Mouse (Mus musculus): ENCODE results near the gene Gpr155. TPM values are rescaled to one million over a fixed set of nuclear protein-coding genes. Genes with fewer than 3 reads are reported as not detected.

The Gpr155 gene
- total RNA-seq, 2 experiments from 2014 or later = 58.1 to 65.6 TPM

DNA sequence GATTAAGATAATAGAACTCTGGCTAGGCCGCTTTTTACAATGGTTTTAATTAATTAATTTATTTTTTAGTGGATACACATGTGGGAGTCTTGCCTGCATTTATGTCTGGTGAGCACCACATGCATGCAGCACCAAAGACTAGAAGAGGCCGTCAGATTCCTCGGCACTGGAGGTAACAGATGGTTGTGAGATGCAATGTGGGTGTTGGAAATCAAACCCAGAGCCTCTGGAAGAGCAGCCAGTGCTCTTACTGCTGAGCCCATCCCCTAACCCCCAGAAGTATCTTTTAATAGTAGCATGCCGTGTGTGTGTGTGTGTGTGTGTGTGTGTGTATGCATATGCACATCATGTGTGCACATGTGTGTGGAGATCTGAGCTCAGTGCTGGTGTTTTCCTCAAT is 41.2 kb downstream of the Gpr155 start:
- H3K27ac ChIP-seq = peak overlapping the region; percentile 90
- no peak overlapping the region for H3K4me3 ChIP-seq
- DNase-seq (ENCODE audit: low spot score in 2 of 2) = peak; percentile 38 to 48
- no peak for TF ChIP-seq CTCF (conservative IDR thresholded peaks at IDR 0.05)

DNA sequence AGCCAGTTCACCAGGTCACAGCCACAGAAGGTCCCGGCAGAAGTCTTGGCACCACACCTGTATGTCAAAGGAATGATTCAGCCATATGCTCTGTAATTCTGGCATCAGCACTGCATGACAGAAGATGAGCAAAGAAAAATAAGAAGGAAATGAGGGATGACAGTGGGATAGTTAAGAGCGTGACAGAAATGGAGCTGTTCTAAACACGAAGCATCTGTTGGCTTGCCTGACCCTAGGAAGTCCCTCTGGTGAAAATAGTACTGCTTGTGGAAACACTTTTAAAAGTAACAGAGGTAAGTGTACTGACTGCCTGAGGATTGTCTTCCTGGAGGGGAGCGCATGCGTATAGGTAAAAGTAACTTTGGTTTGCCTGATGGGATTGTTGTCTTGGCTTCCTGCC is 42.7 kb downstream of the Gpr155 start:
- DNase-seq (ENCODE audit: low spot score in 2 of 2) = no peak
- H3K4me3 ChIP-seq = no peak overlapping the region
- no peak for TF ChIP-seq CTCF (conservative IDR thresholded peaks at IDR 0.05)
- peak overlapping the region; percentile 44 for H3K27ac ChIP-seq

GRCm38 (mm10) chr2:73338415-73338814 is 48.0 kb downstream of the Gpr155 start:
- DNase-seq (ENCODE audit: low spot score in 2 of 2) = no peak
- TF ChIP-seq CTCF (conservative IDR thresholded peaks at IDR 0.05) = no peak
- H3K4me3 ChIP-seq = no peak overlapping the region
- no peak overlapping the region for H3K27ac ChIP-seq

GRCm38 (mm10) chr2:73335949-73336348 is 50.4 kb downstream of the Gpr155 start:
- no peak overlapping the region for H3K4me3 ChIP-seq
- no peak for TF ChIP-seq CTCF (conservative IDR thresholded peaks at IDR 0.05)
- no peak for DNase-seq (ENCODE audit: low spot score in 2 of 2)
- H3K27ac ChIP-seq = no peak overlapping the region

- DNase-seq (ENCODE audit: low spot score in 2 of 2) = no peak
- Histone ChIP-seq H3K4me3 (no peak overlapping the region), H3K27ac (no peak overlapping the region)
- TF ChIP-seq CTCF (conservative IDR thresholded peaks at IDR 0.05) = no peak
Observed at GRCm38 (mm10) chr2:73325871-73326270, 60.5 kb downstream of the Gpr155 start.

- no peak for DNase-seq (ENCODE audit: low spot score in 2 of 2)
- TF ChIP-seq CTCF (conservative IDR thresholded peaks at IDR 0.05) = no peak
- no peak overlapping the region for H3K4me3 ChIP-seq
- H3K27ac ChIP-seq = no peak overlapping the region
Observed at GRCm38 (mm10) chr2:73322991-73323390, 63.4 kb downstream of the Gpr155 start.

GRCm38 (mm10) chr2:73319218-73319617 is 67.2 kb downstream of the Gpr155 start:
- no peak for DNase-seq (ENCODE audit: low spot score in 2 of 2)
- no peak overlapping the region for H3K27ac ChIP-seq
- no peak for TF ChIP-seq CTCF (conservative IDR thresholded peaks at IDR 0.05)
- H3K4me3 ChIP-seq = no peak overlapping the region

DNA sequence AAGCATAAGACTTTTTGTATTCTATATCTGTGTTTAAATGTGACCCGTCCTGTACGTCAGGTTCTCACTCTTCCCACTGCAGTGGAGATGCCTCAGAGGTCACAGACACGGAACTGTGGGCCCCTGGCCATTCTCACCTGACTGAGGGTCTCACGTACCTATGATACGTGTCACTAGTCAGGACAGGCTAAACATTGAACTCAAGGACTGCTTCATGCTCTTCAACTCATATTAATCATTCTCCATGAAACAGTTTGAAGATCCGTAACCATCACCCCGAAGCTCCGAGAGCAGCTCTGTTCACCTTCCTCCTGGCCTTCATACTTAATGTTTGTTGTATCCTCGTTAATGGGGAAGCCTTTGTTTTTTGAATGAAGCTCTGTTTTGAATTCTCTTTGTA is 68.9 kb downstream of the Gpr155 start:
- no peak for DNase-seq (ENCODE audit: low spot score in 2 of 2)
- H3K27ac ChIP-seq = no peak overlapping the region
- H3K4me3 ChIP-seq = no peak overlapping the region
- TF ChIP-seq CTCF (conservative IDR thresholded peaks at IDR 0.05) = no peak

DNA sequence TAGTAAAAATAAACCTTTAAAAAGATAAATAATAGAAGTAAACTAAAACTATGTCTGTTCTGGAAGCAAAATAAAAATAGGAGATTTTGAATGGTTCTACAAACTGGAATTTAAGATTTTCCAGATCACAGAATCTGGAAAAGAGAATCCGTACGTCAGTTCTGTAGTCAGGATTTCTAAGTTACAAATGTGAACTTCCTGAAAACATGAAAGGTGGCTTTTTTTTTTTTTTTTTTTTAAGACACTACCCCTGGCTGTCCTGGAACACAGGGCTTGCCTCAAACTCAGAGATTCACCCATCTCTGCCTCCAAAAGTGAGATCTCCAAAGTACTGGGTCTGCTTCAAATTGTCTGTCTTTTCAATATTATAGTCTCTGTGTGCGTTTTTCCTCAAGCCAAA is 72.1 kb downstream of the Gpr155 start:
- DNase-seq (ENCODE audit: low spot score in 2 of 2) = no peak
- Histone ChIP-seq H3K4me3 (no peak overlapping the region), H3K27ac (0 out of 2 replicates have a peak overlapping the region, but pooled peaks have one; percentile 95)
- TF ChIP-seq CTCF (conservative IDR thresholded peaks at IDR 0.05) = no peak

DNA sequence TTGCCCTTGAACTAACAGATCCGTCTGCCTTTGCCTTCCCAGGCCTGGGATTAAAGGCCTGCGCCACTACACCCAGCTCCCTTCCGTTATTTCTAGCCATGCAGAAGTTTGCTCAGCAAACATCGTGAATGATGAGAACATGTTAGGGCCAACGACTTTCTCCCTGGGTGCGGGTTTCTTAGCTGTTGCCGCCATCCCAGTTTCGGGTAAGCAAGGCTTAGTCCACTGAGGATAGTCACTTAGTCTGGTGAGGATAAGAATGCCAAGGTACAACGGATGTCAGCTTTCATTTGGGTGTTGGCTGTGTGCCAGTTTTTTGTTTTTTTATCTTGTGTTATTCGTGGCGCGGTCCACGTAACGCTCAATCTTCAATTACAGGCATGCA is 73.3 kb downstream of the Gpr155 start:
- H3K27ac ChIP-seq = peak overlapping the region; percentile 95
- no peak for DNase-seq (ENCODE audit: low spot score in 2 of 2)
- TF ChIP-seq CTCF (conservative IDR thresholded peaks at IDR 0.05) = no peak
- H3K4me3 ChIP-seq = peak overlapping the region; percentile 96

DNA sequence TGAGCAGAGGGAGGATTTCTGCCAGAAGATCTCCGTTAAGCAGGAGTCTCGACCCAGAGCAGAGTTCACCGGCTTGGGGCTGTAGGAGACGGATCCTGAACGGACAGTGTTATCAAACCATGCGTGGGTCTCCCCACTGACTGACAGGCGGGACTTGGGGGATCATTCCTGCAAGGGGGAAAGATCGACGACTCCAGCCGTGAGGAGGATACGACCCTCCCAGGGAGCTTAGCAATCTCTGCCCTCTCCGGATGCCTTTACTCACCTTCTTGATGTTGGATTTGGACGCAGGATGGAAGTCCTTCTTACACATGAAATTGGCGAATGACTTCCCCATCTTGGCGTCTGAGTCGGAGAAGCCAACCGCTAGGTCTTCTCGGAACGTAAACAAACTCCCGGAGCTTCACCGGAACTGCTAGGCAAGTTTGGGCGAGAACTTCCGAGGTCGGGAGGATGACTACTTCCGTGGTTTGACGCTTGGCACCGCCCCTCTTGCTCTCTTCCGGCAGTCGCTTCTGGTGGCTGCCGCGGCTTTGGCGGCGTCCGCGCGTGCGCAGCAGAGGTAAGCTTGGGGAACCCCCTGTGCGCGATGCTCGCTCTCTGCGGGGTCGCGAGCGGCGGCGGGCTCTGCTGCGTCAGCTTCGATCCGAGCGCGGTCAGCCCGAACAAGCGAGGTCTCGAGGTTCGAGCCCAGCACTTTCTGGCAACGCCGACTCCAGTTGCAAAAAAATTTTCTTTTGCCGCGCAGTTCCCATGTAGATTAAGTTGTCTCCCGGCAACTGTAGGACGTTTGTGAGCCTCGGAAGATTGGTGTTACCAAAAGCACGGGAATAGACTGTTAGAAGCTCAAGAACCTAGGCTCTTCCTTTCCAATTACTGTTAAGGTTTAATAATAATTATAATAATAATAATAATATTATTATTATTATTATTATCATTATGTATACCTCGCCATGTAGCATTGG is 73.9 kb downstream of the Gpr155 start, which contains the start of the genes Scrn3 and Cir1:
Gene Scrn3, plus strand, starts transcription at position 450 of the 965 bp plus-strand sequence.
Gene Cir1, minus strand, starts transcription at position 550 of the 965 bp plus-strand sequence.
- peak within 1 kb of the TSS; percentile 96 for H3K4me3 ChIP-seq
- peak within 1 kb of the TSS; percentile 95 for H3K27ac ChIP-seq
- TF ChIP-seq CTCF (conservative IDR thresholded peaks at IDR 0.05) = peak; percentile 22; the same call in 1 of the 2 replicates
- peak; percentile 92 to 95 for DNase-seq (ENCODE audit: low spot score in 2 of 2)

- DNase-seq (ENCODE audit: low spot score in 2 of 2) = no peak
- TF ChIP-seq CTCF (conservative IDR thresholded peaks at IDR 0.05) = no peak
- no peak overlapping the region for H3K4me3 ChIP-seq
- H3K27ac ChIP-seq = no peak overlapping the region
Observed at GRCm38 (mm10) chr2:73306006-73306405, 80.4 kb downstream of the Gpr155 start.

GRCm38 (mm10) chr2:73304506-73304905 is 81.9 kb downstream of the Gpr155 start:
- Histone ChIP-seq H3K27ac (no peak overlapping the region), H3K4me3 (no peak overlapping the region)
- DNase-seq (ENCODE audit: low spot score in 2 of 2) = no peak
- TF ChIP-seq CTCF (conservative IDR thresholded peaks at IDR 0.05) = no peak

- Histone ChIP-seq H3K4me3 (no peak overlapping the region), H3K27ac (no peak overlapping the region)
- no peak for DNase-seq (ENCODE audit: low spot score in 2 of 2)
- TF ChIP-seq CTCF (conservative IDR thresholded peaks at IDR 0.05) = no peak
Observed at GRCm38 (mm10) chr2:73302722-73303121, 83.7 kb downstream of the Gpr155 start.
